Mouse (Mus musculus): Measurements from ENCODE around the gene Ssh3.

DNA sequence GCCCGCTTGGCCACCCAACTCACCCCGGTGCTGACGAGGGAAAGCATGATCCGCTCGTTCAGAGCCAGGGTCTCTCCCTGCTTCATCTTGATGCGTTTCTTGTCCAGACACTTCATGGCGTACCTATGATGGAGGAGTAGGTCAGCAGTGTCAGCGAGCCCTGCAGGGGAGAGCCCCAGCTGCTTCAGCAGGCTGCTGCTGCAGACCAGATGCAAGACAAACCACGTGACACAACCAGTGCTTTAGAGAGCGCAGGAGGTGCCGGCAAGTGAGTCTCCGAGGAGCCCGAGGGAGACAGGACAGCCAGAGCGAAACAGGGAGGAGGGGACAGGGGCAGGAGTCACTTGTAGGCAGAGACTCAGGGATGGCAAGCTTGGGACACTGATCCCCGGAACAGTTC is 21.8 kb upstream of the Ssh3 start:
- TF ChIP-seq POLR2A (IDR thresholded peaks at IDR 0.05; ENCODE audit: borderline replicate concordance, extremely low read depth, low read depth, low read length) (no peak), CTCF (IDR thresholded peaks at IDR 0.05; ENCODE audit: insufficient read depth, low read length) (no peak)
